ENCODE assay signal across 8 mouse cellular contexts in genomic region chr6:127989624-127990212, GRCm38 (mm10).
A peak's percentile ranks its signal among the peaks of the same experiment; 100 is the strongest.
DNase-seq lines count a peak whose midpoint lies in the region; ATAC-seq lines count a peak whose summit lies in the region.

No protein-coding gene starts in this region.

- peak overlapping the region; percentile 59 for H3K27ac ChIP-seq in intestine, embryonic 15.5 days

- ATAC-seq in intestine, embryonic 15.5 days: peak; percentile 80

- intact Hi-C loops in gastrocnemius, postnatal 36 days (cut with DNase I): loop anchor here (5.0 kb wide), 1 partner anchor 38 kb away; no protein-coding TSS in a partner anchor
- intact Hi-C loops in left cerebral cortex, postnatal 10 days (cut with DNase I): no loop called here

- 0 out of 2 replicates have a peak overlapping the region, but pooled peaks have one; percentile 11 for H3K4me2 ChIP-seq in intestine, embryonic 15.5 days (replicated peaks)

- peaks cover 28% of the 10 kb centered on the region for H3K4me1 ChIP-seq in intestine, embryonic 15.5 days (replicated peaks)

- peak; percentile 64 for DNase-seq in adrenal gland, postnatal 14 days
- DNase-seq in cerebellum, postnatal 14 days: peak; percentile 97
- peak; percentile 78 to 80 for DNase-seq in gastrocnemius, postnatal 36 days
- DNase-seq in left cerebral cortex, postnatal 10 days (ENCODE audit: extremely low spot score in 1 of 2, low spot score in 2 of 2): peak; percentile 82 to 83
- peak; percentile 73 for DNase-seq in ovary, adult 18-20 months (ENCODE audit: low spot score)
- no peak for DNase-seq in thymus, postnatal 10 days (ENCODE audit: low spot score in 2 of 2)
- no peak for DNase-seq in embryo, embryonic 11 days

- 50% methylated on average over 11 of the region's 11 CpGs for WGBS in intestine, embryonic 15.5 days

- H3K9ac ChIP-seq in intestine, embryonic 15.5 days: no peak overlapping the region

- no peak overlapping the region for H3K4me3 ChIP-seq in intestine, embryonic 15.5 days (replicated peaks)

- no peaks in the 10 kb centered on the region for H3K27me3 ChIP-seq in intestine, embryonic 15.5 days (replicated peaks)

- H3K9me3 ChIP-seq in intestine, embryonic 15.5 days: no peaks in the 10 kb centered on the region

- H3K36me3 ChIP-seq in intestine, embryonic 15.5 days: no peaks in the 10 kb centered on the region

Comparison
In these comparisons a context has a peak if more than half of its experiments do, and no peak if none do; other contexts are left out.
1. DNase-seq: peak in adrenal gland, postnatal 14 days (single experiment), cerebellum, postnatal 14 days (2 of 2), gastrocnemius, postnatal 36 days (2 of 2), left cerebral cortex, postnatal 10 days (2 of 2) and ovary, adult 18-20 months (single experiment); none in thymus, postnatal 10 days (0 of 2) and embryo, embryonic 11 days (single experiment).